Mouse (Mus musculus) G1E-ER4 (cell line): ENCODE measurements around the gene Scnm1. TPM values are rescaled to one million over a fixed set of nuclear protein-coding genes. Genes with fewer than 3 reads are reported as not detected.

ENCODE experiments used
- GATA1 ChIP-seq: IDR thresholded peaks from one replicate; pipeline ENCODE4 v1.8.0; 2012; ENCODE audit warnings: low read length, inconsistent platforms
- polyA plus RNA-seq: library from polyadenylated mRNA; stranded (reverse); fragments of >175 nt; gene quantifications from 2 replicates; pipeline ENCODE4 v1.2.3, GENCODE M21; 2012

Gene Scnm1
- 5.1 and 6.4 TPM in 2 replicates for polyA plus RNA-seq

DNA sequence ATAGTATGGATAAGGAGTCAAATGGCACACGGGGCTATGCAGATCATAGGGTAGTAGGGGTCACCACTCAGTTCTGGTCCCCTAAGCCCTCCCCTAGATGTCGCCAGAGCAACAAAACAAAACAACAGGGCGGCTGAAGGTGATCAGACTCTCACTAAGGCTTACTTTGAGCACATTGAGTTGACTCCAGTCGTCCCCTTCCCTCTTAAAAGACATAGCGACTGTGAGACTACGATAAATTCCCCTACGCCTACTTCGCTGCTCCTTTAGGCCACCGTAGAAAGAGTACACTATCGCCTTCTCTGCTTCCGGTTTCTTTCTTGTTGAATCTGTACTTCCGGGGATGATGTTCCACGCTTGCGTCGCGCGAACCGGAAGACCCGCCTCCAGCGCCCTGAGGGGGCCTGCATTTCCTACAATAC, at the start of gene Scnm1, which contains the start of gene Lysmd1:
Gene Scnm1 (minus strand): TSS at position 332 of the 422 bp plus-strand sequence.
Gene Lysmd1 (plus strand): TSS at position 409 of the 422 bp plus-strand sequence.
- no peak for TF ChIP-seq GATA1

DNA sequence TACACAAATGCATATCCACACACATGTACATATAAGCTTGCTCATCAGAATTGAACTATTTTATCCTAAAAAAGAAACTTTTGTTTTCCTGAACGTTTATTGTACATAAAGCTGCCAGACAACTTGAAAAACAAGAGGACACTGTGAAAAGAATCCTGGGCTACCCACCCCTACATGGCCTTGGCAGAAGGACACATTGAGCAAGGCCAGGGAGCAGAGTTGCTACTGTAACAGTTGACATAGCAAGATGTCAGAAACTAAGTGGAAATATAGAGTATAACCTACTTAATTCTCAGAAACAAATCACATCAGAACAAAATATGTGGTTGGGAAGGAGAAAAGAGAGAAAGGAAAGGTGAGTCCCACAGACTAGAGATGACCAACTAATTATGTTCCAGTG, 48.0 kb upstream of the Scnm1 start:
- no peak for TF ChIP-seq GATA1

DNA sequence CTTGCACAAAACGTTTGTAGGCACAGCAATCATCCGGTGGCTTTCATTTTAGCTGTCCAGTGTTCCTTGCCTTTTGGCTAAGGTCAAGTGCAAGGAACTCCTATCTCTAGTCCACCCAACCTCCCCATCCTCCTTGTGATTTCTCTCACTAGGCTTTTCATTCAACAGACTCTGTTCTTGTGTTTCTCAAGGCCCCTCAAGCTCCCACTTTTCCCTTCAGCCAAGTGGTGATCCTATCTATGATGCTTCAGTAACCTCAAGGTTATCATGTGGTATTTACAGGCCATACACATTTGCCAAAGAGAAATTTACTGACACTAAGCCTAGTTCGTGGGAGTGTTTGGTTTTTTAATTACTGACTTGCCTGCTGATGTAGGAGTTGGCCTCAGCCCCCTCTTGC, 46.1 kb upstream of the Scnm1 start:
- TF ChIP-seq GATA1 = no peak

- TF ChIP-seq GATA1 = no peak
These were observed 45.1 kb upstream of the Scnm1 start for GRCm38 (mm10) chr3:95178948-95179347.

DNA sequence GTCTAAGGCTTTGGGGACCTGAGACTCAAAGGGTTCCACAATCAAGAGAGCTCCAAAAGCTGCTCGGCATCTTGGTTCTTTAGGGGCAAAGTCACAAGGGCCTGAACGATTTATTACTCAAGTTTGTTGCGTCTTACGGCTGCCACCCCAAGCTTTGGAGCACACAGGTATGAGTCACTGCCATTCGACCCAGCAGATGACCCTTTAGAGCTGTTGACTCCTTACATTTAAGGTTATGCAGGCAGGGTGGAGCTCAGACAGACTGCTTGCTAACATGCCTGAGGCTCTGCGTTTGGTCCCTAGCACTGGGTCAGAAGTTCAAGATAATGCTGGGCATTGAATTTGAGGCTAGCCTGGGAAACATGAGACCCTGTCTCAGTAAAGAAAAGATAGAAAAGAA, 43.8 kb upstream of the Scnm1 start:
- no peak for TF ChIP-seq GATA1

DNA sequence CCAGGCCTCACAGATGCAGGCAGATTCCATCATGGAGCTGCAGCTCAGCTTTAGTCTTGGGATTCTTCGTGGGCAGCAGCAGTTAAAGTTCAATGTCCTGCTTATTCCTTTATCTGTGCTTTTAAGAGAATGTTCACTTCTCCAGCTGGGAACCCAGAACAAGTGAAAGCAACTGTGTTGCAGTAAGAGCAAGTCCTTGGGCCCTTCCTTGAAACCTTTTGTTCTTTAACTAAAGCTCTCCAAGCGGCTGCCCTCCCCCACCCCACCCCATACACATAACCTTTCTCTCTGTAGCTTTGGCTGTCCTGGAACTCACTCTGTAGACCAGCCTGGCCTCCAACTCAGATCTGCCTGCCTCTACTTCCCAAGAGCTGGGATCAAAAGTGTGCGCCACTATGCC, 42.7 kb upstream of the Scnm1 start:
- TF ChIP-seq GATA1 = no peak

DNA sequence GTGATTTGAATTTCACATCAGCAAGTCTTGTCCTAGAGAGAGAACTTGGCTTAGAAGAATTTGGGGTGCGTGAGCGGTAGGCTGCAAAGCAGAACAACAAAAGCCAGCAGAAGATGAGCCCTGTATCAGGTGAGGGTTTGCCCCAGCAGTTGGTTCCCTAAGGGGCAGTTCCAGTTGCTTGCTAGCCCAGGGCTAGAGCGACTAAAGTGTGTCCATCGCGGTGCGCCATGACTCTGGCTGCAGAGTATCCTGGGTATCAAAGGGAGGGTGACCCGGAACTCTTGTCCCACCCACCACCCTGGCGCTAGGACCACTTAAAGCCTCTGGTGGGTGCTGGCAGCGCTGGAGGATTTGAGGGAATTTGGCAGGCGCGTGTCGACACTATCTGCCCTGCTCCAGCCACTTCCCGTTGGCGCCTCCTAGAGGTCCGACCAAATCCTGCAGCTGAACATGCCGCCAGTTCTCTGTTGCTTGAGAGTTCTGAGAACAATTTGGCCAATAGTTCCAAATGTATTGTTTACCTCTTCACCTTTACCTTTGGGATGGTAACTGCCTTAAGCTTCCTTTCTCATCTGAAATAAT, 40.3 kb upstream of the Scnm1 start:
- TF ChIP-seq GATA1 = no peak

DNA sequence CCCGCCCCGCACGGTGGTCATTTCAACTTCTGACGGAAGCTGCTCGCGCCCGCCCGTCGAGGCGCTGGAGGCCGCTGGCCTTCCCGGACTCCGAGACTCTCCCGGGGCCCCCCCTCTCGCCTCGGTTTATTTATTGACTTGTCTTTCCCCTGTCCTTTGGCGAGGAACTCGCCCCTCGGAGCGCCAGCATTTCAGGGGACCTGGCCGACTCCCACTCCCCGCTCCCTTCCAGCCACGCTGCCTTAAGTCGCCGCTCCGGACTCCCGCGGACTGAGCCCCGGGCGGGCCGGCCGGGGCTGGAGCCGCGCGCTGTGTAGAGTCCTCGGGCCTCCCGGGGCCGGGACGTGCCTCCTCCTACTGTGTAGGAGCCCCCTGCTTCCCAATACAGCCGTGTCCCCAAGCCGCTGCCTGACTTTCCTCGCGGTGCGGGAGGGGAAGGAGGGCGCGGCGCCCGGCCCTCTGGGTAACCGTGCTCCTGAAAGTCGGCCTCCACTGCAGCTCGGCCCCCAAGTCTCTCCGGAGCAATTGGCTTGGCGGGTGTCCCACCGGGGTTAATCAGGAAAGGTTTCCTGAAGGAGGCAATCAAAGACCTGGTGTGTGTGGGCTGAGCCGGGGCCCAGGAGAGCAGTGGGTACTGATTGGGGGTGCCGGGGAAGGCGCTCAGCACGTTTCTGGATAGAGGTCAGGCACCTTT, 39.6 kb upstream of the Scnm1 start:
- no peak for TF ChIP-seq GATA1

GRCm38 (mm10) chr3:95172526-95173255, 38.9 kb upstream of the Scnm1 start:
- no peak for TF ChIP-seq GATA1

GRCm38 (mm10) chr3:95171105-95171504, 37.3 kb upstream of the Scnm1 start:
- TF ChIP-seq GATA1 = no peak

- no peak for TF ChIP-seq GATA1
These were observed 36.2 kb upstream of the Scnm1 start for GRCm38 (mm10) chr3:95169996-95170395.

- no peak for TF ChIP-seq GATA1
These were observed 31.0 kb upstream of the Scnm1 start for GRCm38 (mm10) chr3:95164840-95165239.

GRCm38 (mm10) chr3:95164256-95164550, 30.4 kb upstream of the Scnm1 start:
- TF ChIP-seq GATA1 = no peak

DNA sequence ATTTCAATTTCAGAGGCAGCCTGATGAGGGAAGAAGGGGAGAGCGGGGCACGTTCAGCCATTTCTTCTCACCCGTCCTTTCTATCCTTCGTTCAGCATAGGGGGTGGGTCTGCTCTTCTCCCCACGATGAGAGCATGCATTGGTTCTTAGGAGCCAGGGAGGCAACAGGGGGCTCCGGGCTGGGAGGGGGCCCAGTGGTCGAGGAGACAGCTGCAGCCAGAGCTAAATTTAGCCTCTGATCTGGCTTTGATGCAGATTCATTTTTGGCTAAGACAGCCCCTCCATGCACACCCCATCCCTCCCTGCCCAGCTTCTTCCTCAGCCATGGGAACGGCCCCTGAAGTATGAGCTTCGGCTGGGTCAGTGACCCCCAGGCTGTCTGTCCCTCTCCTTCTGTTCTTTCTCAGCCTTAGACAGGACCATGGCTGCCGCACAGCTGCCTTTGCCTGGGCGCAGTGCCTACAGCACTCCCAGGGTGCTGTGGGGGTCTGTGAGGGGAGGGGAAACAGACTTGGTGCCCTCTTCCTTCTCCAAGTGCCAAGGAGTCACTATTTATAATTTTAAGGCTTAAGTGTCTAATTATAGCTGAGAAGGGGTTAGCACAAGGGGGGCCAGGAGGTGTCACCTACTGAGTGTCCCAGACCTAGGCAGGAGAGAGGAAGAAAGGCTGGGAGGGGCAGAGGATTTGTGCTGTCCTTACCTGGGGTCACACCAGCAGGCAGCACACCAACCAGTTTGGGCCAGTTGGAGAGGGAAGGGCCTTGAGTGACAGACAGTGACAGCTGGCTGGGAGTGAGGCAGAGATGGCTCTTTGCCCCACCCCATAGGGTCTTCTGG, 29.8 kb upstream of the Scnm1 start:
- no peak for TF ChIP-seq GATA1

DNA sequence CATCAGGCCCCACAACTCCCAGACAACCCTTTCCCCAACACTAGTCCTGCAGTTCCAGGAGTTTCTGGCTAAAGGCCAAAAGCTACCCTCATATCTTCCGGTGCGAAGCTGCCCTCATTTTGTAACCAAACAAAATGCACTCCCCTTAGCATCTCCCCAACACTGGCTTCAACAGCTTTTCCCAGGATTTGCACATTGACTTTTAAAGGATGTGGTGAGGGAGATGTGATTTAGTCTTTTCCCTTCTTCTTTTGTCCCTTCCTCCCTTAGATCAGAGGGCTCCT, 28.5 kb upstream of the Scnm1 start:
- no peak for TF ChIP-seq GATA1
